Mouse (Mus musculus): Measurements from ENCODE around the gene Fbxo5. TPM values are rescaled to one million over a fixed set of nuclear protein-coding genes. Genes with fewer than 3 reads are reported as not detected.

The Fbxo5 gene
- 60.7 and 62.8 TPM in 2 replicates for total RNA-seq (2012; rRNA removed)

- Histone ChIP-seq H3K27ac (ENCODE audit: insufficient read depth, low read depth, low read length, poor library complexity, severe bottlenecking) (peak within 1 kb of the TSS; percentile 92), H3K36me3 (ENCODE audit: control insufficient read depth, insufficient read depth, low read length, poor library complexity, severe bottlenecking) (peaks cover 20% of the 10 kb centered on the region), H3K9ac (ENCODE audit: insufficient read depth, low read depth, low read length, poor library complexity, severe bottlenecking) (peak within 1 kb of the TSS; percentile 96), H3K4me3 (ENCODE audit: insufficient read depth in 1 of 2, low read depth in 1 of 2, low read length in 2 of 2, poor library complexity in 1 of 2, severe bottlenecking in 1 of 2) (peak within 1 kb of the TSS; percentile 85 to 97), H3K4me1 (ENCODE audit: control insufficient read depth in 2 of 2, insufficient read depth in 2 of 2, low read length in 2 of 2, poor library complexity in 1 of 2) (peaks cover 4% of the 10 kb centered on the region in 2 experiments; a peak in 3 of 4 replicates), H3K9me3 (ENCODE audit: control insufficient read depth, insufficient read depth, low read depth, low read length) (no peaks in the 10 kb centered on the region)
- DNase-seq (ENCODE audit: low read depth, low spot score): peak; percentile 97
- in situ Hi-C loops (cut with MboI; ENCODE audit: low sequenced_read_pairs in 2 of 2, unreplicated experiment in 2 of 2): no loop called here
- TF ChIP-seq ZNF384 (IDR thresholded peaks at IDR 0.05; ENCODE audit: low read depth, low read length) (no peak), CHD2 (IDR thresholded peaks at IDR 0.05; ENCODE audit: low read depth, low read length) (peak; percentile 65), MAFK (IDR thresholded peaks at IDR 0.05; ENCODE audit: insufficient read depth, low read depth, low read length) (0 out of 2 replicates have a peak, but pooled peaks have one; percentile 8), ZC3H11A (IDR thresholded peaks at IDR 0.05; ENCODE audit: borderline replicate concordance, low read depth, low read length) (no peak)
These were observed at the start of gene Fbxo5 for GRCm38 (mm10) chr10:5805243-5805730. Gene Fbxo5, minus strand, starts transcription at chr10:5805600.

DNA sequence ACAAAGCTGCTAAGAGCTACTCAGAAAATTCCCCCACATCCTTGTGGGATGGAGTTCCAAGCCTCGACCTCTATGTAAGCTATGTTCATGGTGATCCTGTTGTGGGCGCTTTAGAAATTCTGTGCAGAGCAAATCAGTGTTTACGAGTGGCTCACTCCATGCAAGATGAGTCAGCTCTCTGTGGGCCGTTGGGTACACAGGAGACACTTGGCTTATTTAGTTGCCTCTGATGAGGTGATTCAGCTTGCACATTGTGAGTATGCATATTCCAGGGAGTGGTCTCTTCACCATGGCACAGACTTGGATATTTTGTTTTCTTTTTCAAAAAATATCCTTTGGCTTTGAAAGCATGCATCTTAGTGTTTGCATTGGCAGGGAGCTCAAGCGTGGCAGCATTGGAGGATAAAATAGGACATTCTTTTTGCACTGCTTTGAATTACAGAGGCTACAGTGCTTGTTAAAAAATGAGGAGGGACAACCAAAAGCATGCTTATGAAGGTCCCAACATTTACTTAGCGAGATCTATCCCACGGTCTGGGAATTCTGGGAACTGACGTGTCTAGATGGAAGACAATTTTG is 48.0 kb upstream of the Fbxo5 start:
- H3K9me3 ChIP-seq (ENCODE audit: control insufficient read depth, insufficient read depth, low read depth, low read length): no peaks in the 10 kb centered on the region
- H3K9ac ChIP-seq (ENCODE audit: insufficient read depth, low read depth, low read length, poor library complexity, severe bottlenecking): no peak overlapping the region
- DNase-seq (ENCODE audit: low read depth, low spot score): no peak
- in situ Hi-C loops (cut with MboI; ENCODE audit: low sequenced_read_pairs in 2 of 2, unreplicated experiment in 2 of 2): no loop called here
- H3K36me3 ChIP-seq (ENCODE audit: control insufficient read depth, insufficient read depth, low read length, poor library complexity, severe bottlenecking): no peaks in the 10 kb centered on the region
- no peak for TF ChIP-seq MAFK (IDR thresholded peaks at IDR 0.05; ENCODE audit: insufficient read depth, low read depth, low read length)
- H3K4me3 ChIP-seq (ENCODE audit: insufficient read depth in 1 of 2, low read depth in 1 of 2, low read length in 2 of 2, poor library complexity in 1 of 2, severe bottlenecking in 1 of 2): no peak overlapping the region
- peaks cover 0 to 5% of the 10 kb centered on the region in 2 experiments; a peak in 3 of 4 replicates for H3K4me1 ChIP-seq (ENCODE audit: control insufficient read depth in 2 of 2, insufficient read depth in 2 of 2, low read length in 2 of 2, poor library complexity in 1 of 2)
- H3K27ac ChIP-seq (ENCODE audit: insufficient read depth, low read depth, low read length, poor library complexity, severe bottlenecking): no peak overlapping the region

DNA sequence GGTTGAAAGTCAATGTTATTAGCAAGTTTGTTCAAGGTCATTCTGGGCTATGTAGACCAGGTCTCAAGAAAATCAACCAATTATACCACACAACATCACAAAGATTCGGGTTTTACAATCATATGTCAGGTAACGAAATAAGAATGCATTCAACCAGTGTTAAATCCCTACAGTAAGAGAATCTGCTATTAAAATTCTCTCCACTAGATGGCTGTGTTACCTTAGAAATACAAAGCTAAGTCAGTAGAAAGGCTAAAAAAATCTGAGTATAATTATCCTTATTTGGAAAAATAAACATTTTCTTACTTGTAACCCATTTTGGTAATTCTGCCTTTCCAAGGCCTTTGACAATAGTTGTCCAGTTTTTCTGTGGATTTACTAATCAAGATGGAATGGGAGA is 41.5 kb upstream of the Fbxo5 start:
- no peak overlapping the region for H3K27ac ChIP-seq (ENCODE audit: insufficient read depth, low read depth, low read length, poor library complexity, severe bottlenecking)
- no peaks in the 10 kb centered on the region for H3K9me3 ChIP-seq (ENCODE audit: control insufficient read depth, insufficient read depth, low read depth, low read length)
- H3K4me3 ChIP-seq (ENCODE audit: insufficient read depth in 1 of 2, low read depth in 1 of 2, low read length in 2 of 2, poor library complexity in 1 of 2, severe bottlenecking in 1 of 2): no peak overlapping the region
- in situ Hi-C loops (cut with MboI; ENCODE audit: low sequenced_read_pairs in 2 of 2, unreplicated experiment in 2 of 2): no loop called here
- no peaks in the 10 kb centered on the region for H3K36me3 ChIP-seq (ENCODE audit: control insufficient read depth, insufficient read depth, low read length, poor library complexity, severe bottlenecking)
- no peak for DNase-seq (ENCODE audit: low read depth, low spot score)
- H3K4me1 ChIP-seq (ENCODE audit: control insufficient read depth in 2 of 2, insufficient read depth in 2 of 2, low read length in 2 of 2, poor library complexity in 1 of 2): no peaks in the 10 kb centered on the region
- no peak overlapping the region for H3K9ac ChIP-seq (ENCODE audit: insufficient read depth, low read depth, low read length, poor library complexity, severe bottlenecking)
- TF ChIP-seq CHD2 (IDR thresholded peaks at IDR 0.05; ENCODE audit: low read depth, low read length): no peak
- TF ChIP-seq HCFC1 (IDR thresholded peaks at IDR 0.05; ENCODE audit: borderline replicate concordance, insufficient read depth, low read length): no peak
- TF ChIP-seq ZC3H11A (IDR thresholded peaks at IDR 0.05; ENCODE audit: borderline replicate concordance, low read depth, low read length): no peak
- TF ChIP-seq ZNF384 (IDR thresholded peaks at IDR 0.05; ENCODE audit: low read depth, low read length): no peak
- no peak for TF ChIP-seq MAFK (IDR thresholded peaks at IDR 0.05; ENCODE audit: insufficient read depth, low read depth, low read length)

DNA sequence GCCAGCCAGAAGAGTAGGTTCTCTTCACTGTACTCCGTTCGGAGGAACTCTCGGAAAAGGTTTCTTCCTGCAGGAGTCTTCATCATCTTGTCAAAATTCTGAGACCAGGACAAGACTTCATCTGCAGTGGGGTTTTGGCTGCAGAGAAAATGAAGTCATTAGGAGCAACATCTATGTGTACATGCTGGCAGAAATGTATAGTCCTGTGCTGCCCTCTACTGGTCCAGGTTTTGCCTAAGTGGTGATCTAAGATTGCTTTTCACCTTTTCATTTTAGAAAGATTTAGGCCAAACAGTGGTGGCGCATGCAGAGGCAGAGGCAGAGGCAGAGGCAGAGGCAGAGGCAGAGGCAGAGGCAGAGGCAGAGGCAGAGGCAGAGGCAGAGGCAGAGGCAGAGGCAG is 36.0 kb upstream of the Fbxo5 start:
- peak; percentile 56 for DNase-seq (ENCODE audit: low read depth, low spot score)
- no peak overlapping the region for H3K9ac ChIP-seq (ENCODE audit: insufficient read depth, low read depth, low read length, poor library complexity, severe bottlenecking)
- no peaks in the 10 kb centered on the region for H3K9me3 ChIP-seq (ENCODE audit: control insufficient read depth, insufficient read depth, low read depth, low read length)
- no peak for TF ChIP-seq CHD2 (IDR thresholded peaks at IDR 0.05; ENCODE audit: low read depth, low read length)
- no peak overlapping the region for H3K4me3 ChIP-seq (ENCODE audit: insufficient read depth in 1 of 2, low read depth in 1 of 2, low read length in 2 of 2, poor library complexity in 1 of 2, severe bottlenecking in 1 of 2)
- H3K4me1 ChIP-seq (ENCODE audit: control insufficient read depth in 2 of 2, insufficient read depth in 2 of 2, low read length in 2 of 2, poor library complexity in 1 of 2): no peaks in the 10 kb centered on the region
- H3K27ac ChIP-seq (ENCODE audit: insufficient read depth, low read depth, low read length, poor library complexity, severe bottlenecking): no peak overlapping the region
- H3K36me3 ChIP-seq (ENCODE audit: control insufficient read depth, insufficient read depth, low read length, poor library complexity, severe bottlenecking): no peaks in the 10 kb centered on the region
- in situ Hi-C loops (cut with MboI; ENCODE audit: low sequenced_read_pairs in 2 of 2, unreplicated experiment in 2 of 2): no loop called here

- no peak overlapping the region for H3K9ac ChIP-seq (ENCODE audit: insufficient read depth, low read depth, low read length, poor library complexity, severe bottlenecking)
- H3K4me1 ChIP-seq (ENCODE audit: control insufficient read depth in 2 of 2, insufficient read depth in 2 of 2, low read length in 2 of 2, poor library complexity in 1 of 2): peaks cover 0 to 5% of the 10 kb centered on the region in 2 experiments; a peak in 2 of 4 replicates
- no peaks in the 10 kb centered on the region for H3K9me3 ChIP-seq (ENCODE audit: control insufficient read depth, insufficient read depth, low read depth, low read length)
- H3K4me3 ChIP-seq (ENCODE audit: insufficient read depth in 1 of 2, low read depth in 1 of 2, low read length in 2 of 2, poor library complexity in 1 of 2, severe bottlenecking in 1 of 2): no peak overlapping the region
- in situ Hi-C loops (cut with MboI; ENCODE audit: low sequenced_read_pairs in 2 of 2, unreplicated experiment in 2 of 2): no loop called here
- TF ChIP-seq HCFC1 (IDR thresholded peaks at IDR 0.05; ENCODE audit: borderline replicate concordance, insufficient read depth, low read length) (no peak), ZC3H11A (IDR thresholded peaks at IDR 0.05; ENCODE audit: borderline replicate concordance, low read depth, low read length) (no peak), ZNF384 (IDR thresholded peaks at IDR 0.05; ENCODE audit: low read depth, low read length) (no peak), MAFK (IDR thresholded peaks at IDR 0.05; ENCODE audit: insufficient read depth, low read depth, low read length) (no peak), CHD2 (IDR thresholded peaks at IDR 0.05; ENCODE audit: low read depth, low read length) (no peak)
- no peak for DNase-seq (ENCODE audit: low read depth, low spot score)
- H3K27ac ChIP-seq (ENCODE audit: insufficient read depth, low read depth, low read length, poor library complexity, severe bottlenecking): no peak overlapping the region
- H3K36me3 ChIP-seq (ENCODE audit: control insufficient read depth, insufficient read depth, low read length, poor library complexity, severe bottlenecking): peaks cover 2% of the 10 kb centered on the region; the same call in 1 of the 2 replicates
These were observed 21.1 kb upstream of the Fbxo5 start for GRCm38 (mm10) chr10:5826336-5827025.
